Mouse (Mus musculus) lung, embryonic 16.5 days (tissue): ENCODE measurements at regions not wholly inside any gene's neighbourhood (a gene's known extent, or its start where the extent isn't known, plus 50 kb on each side); places are given as distances from the start of the nearest gene placed in this dataset. TPM values are rescaled to one million over a fixed set of nuclear protein-coding genes. Genes with fewer than 3 reads are reported as not detected.

Experiments
- ATAC-seq: fragments of 200-750 bp; cut with Nextera tagmentation; 2 replicates; pipeline ENCODE4 v1.8.0; 2017; ENCODE audit warnings: low read depth, mild to moderate bottlenecking, moderate library complexity
- H3K27ac ChIP-seq: fragments of 300-500 bp; sonication (generic); 2 replicates; pipeline ENCODE4 v1.5.1; 2014; ENCODE audit warnings: mild to moderate bottlenecking, control low read depth, low read length
- H3K27me3 ChIP-seq: fragments of 300-500 bp; sonication (generic); 2 replicates; pipeline ENCODE4 v1.6.1; 2014; ENCODE audit warnings: low read depth, low read length, mixed read lengths; ENCODE audit not compliant: control insufficient read depth, insufficient read depth
- H3K36me3 ChIP-seq: fragments of 300-500 bp; sonication (generic); 2 replicates; pipeline ENCODE4 v1.6.1; 2014; ENCODE audit warnings: low read length; ENCODE audit not compliant: control insufficient read depth, insufficient read depth
- H3K4me1 ChIP-seq: fragments of 300-500 bp; sonication (generic); replicated peaks from 2 replicates; pipeline ENCODE4 v1.6.1; 2014; ENCODE audit warnings: low read length, mixed read lengths; ENCODE audit not compliant: control insufficient read depth, insufficient read depth
- H3K4me2 ChIP-seq: fragments of 300-500 bp; sonication (generic); 2 replicates; pipeline ENCODE4 v1.6.1; 2014; ENCODE audit warnings: low read depth, low read length, control low read depth
- H3K4me3 ChIP-seq: fragments of 300-500 bp; sonication (generic); 2 replicates; pipeline ENCODE4 v1.5.1; 2014; ENCODE audit warnings: mild to moderate bottlenecking, low read length, control low read depth
- H3K9ac ChIP-seq: fragments of 300-500 bp; sonication (generic); 2 replicates; pipeline ENCODE4 v1.6.1; 2014; ENCODE audit warnings: low read length, control low read depth
- H3K9me3 ChIP-seq: fragments of 300-500 bp; sonication (generic); 2 replicates; pipeline ENCODE4 v1.6.1; 2016; ENCODE audit warnings: low read length; ENCODE audit not compliant: control insufficient read depth
- WGBS: fragments of 180-500 bp; shearing (Covaris S2); extraction: QIAGEN DNeasy Blood & Tissue Kit; methylation state at CpG from one replicate; pipeline ENCODE4 v1.1.7; 2014; 5-methylcytosine and 5-hydroxymethylcytosine counted together
- microRNA-seq: library from miRNA; unstranded; fragments of <30 nt; microRNA quantifications from one replicate; pipeline ENCODE4, GENCODE M21; 2016

DNA sequence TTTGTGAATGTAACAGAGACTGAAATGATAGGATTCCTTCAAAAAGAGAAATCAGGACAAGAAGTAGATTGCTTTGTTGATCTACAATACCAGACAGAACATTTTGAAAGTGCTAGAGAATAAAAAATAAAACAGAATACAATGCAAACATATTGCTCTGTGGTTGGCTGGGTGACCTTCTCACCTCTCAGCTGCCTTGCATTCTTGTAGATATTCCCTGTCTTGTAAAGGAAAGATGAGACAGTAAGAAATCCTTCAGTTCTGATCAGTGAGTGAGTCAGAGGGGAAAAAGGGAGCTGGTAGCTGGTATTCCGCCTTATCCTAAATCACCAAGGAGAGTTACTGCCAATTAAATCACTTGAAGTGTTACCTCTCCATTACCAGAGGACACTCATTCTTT, 56.4 kb upstream of the Egfr start:
- no peak for ATAC-seq
- no peak overlapping the region for H3K4me3 ChIP-seq
- WGBS = 86% methylated on average over 1 of the region's 1 CpGs

DNA sequence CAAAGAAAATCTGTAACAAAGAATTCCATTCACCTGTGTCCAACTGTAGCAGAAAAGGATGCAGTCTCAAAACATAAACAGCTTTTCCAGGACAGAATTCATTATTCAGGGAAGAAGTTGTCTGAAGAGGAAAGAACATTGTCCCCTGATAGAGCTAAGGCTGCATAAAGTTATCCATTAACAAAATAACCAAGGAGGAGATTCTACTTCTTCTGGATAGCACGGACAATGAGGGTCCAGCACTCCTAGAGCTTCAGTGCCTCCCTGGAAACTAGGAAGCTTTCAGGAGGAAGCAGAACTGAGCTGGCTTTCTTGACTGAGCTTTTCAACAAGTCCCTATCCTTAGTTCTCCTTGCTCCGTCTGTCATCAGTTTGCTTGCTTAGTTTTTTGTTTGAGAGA, 55.2 kb upstream of the Egfr start:
- Histone ChIP-seq H3K27me3 (no peaks in the 10 kb centered on the region), H3K4me1 (no peaks in the 10 kb centered on the region), H3K4me3 (no peak overlapping the region)

More for the DNA sequence above, 56.4 kb upstream of the Egfr start:
- Histone ChIP-seq H3K4me1 (no peaks in the 10 kb centered on the region), H3K36me3 (no peaks in the 10 kb centered on the region), H3K27ac (no peak overlapping the region), H3K9me3 (no peaks in the 10 kb centered on the region), H3K9ac (no peak overlapping the region), H3K27me3 (no peaks in the 10 kb centered on the region), H3K4me2 (no peak overlapping the region)

DNA sequence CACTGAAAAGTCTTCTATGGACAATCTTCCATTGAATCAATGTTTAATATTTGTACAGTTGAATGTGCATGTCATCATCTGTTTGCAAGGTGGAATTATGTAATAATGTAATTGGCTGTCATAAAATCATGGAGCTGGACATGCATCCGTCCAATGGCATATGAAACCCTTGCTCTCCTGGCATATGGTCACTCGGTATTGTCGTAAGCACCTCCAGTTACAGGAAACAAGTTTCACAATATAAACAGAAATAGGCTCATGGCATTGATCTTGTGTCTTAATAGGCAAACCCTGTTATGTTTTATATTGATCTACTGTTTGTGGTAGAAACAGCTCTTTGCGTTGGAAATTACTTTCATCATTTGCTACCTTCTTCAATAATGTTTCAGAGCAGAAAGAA, 50.2 kb upstream of the Egfr start:
- no peak for ATAC-seq
- no peaks in the 10 kb centered on the region for H3K9me3 ChIP-seq
- H3K27ac ChIP-seq = no peak overlapping the region
- no peak overlapping the region for H3K4me3 ChIP-seq
- H3K27me3 ChIP-seq = no peaks in the 10 kb centered on the region
- no peak overlapping the region for H3K9ac ChIP-seq
- H3K4me1 ChIP-seq = no peaks in the 10 kb centered on the region
- H3K4me2 ChIP-seq = no peak overlapping the region
- WGBS = 76% methylated on average over 4 of the region's 4 CpGs
- H3K36me3 ChIP-seq = no peaks in the 10 kb centered on the region

More for the DNA sequence above, 55.2 kb upstream of the Egfr start:
- no peak overlapping the region for H3K27ac ChIP-seq
- 54% methylated on average over 2 of the region's 2 CpGs for WGBS
- no peaks in the 10 kb centered on the region for H3K36me3 ChIP-seq
- H3K9ac ChIP-seq = no peak overlapping the region
- no peaks in the 10 kb centered on the region for H3K9me3 ChIP-seq
- no peak overlapping the region for H3K4me2 ChIP-seq
- no peak for ATAC-seq

Small RNAs in the stretch of these regions (microRNA-seq; reads per million reads assigned to microRNA genes)
- not detected for gene Gm24714
